Mouse (Mus musculus): ENCODE measurements around the gene Tm9sf2.
A peak's percentile ranks its signal among the peaks of the same experiment; 100 is the strongest.
"Not testable (repeated sequence)": the region's sequence is repeated elsewhere in the genome, so short reads cannot be mapped to it uniquely, and the experiment has no call there.

The Tm9sf2 gene

DNA sequence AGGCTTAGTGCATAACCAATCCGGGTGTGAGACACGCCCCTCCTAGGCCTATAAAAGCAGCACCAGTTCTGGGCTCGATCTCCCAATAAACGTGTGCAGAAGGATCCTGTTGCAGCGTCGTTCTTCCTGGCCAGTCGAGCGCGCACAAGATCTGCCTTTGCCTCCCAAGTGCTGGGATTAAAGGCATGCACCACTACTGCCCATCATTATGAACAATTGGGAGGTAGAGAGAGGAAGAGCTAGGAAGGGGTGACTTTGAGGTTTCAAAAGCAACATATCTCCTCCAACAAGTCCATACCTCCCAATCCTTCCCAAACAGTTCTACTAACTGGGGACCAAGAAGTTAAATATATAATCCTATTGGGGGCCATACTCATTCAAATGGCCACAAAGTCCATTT is 4.9 kb upstream of the Tm9sf2 start:
- DNase-seq (ENCODE audit: low spot score) = not testable (repeated sequence)

DNA sequence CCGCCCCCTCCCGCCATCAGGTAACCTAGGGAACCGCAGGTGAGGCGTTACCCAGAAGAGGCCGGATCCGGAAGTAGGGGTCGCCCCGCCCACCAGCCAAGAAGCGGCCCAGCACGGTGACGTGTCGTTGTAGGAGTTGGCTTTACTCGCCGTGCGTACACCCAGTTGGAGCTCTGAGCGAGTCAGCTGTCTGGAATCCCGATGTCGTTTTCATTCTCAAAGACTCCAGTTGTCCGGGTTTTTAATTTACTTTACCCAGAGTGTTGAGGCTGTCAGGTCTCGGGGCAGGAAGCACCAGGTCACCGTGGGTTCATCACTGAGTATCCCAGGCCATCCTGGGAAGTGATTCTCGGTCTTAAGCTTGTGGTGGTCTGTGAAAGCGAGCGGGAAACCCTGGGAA is 2.0 kb upstream of the Tm9sf2 start:
- peak; percentile 79 for DNase-seq (ENCODE audit: low spot score)

DNA sequence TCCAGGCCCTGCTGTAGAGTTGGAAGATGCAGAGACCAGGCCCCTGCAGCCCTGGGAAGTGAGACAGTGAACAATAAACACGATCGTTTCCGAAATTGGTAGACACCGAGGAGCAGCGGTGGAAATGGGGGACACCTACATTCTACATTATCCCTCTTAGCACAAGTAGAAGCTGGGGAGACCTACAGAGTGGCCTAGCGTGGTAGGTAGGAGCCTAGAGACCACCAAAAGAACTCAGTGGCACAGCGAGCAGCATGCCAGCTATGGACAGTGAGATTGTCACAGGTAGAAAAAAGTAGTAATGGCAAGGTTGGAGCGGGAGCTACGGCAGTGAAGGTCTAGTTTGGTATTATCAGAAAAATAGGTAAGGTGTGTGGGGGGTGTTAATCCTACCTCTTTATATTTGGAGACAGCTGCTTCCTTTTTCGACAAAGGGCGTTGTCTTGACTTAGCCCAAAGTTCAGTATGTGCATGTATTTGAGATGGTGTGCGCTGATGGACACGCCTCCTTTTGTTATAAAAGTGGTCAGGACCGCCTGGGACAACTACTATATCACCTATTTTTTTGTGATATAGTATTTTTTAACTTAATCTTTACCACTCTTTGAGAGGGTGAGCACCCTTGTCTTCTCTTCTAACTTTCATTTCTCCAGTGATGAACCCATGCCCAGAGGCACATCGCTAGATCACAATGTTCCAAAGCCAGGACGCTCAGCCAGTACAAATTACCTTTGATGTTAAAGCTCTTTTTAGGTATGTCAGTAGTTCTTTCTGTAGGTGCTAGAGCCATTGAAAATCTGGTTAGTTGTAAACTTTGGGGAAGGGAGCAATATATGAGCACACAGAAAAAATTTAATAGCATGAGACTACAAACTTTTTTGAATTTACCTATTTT is 1.2 kb upstream of the Tm9sf2 start:
- DNase-seq (ENCODE audit: low spot score) = no peak

DNA sequence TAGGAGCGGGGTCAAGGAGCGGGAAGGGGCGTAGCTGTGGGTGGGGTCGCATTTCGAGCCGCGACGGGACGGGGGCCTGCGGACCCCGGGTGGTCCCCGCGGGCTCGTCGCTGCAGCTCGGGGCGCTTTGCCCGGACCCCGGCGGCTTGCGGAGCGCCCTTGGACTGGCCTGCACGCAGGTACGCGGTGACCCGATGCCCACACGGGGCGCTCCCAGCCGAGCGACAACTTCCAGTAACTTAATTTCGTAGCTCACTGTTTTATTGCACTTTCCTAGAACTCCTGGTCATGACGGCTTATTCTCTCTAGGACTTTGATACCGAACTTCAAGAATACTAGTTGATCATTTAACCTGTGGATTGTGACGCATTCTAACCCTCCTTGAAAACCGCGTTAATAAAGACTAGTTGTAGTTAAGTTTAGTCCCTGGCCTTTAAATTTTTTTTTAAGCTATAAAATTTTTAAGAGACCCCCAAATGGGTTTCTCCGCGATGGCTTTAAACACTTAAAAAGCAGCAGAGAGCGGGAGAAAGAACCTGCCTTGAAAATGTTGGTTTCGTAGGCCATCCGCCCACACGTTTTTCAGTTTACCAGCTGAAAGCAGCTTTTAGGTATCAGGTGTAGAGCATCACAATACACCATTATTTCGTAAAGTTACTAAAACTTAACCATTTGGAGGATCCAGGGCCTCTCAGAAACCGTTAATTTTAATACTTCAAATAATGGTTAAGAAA is 810 bp downstream of the Tm9sf2 start:
- no peak for DNase-seq (ENCODE audit: low spot score)

DNA sequence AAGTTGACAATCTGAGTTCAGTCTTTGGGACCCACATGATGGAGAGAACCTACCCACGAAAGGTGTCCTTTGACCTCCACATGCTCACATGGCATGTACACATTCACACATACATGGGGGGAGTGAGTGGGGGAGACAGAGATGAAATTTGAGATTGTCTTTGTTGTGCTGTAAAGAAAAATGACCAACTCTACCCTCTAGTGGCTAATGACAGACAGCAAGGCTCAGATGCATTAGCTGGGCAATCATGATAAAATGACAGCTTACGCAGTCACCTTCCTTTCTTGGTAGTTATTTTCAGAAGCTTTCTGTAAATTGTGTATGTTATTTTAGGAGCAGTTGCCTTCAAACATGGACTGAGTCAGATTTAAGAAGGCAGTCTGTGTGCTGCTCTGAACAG is 4.8 kb downstream of the Tm9sf2 start:
- no peak for DNase-seq (ENCODE audit: low spot score)

DNA sequence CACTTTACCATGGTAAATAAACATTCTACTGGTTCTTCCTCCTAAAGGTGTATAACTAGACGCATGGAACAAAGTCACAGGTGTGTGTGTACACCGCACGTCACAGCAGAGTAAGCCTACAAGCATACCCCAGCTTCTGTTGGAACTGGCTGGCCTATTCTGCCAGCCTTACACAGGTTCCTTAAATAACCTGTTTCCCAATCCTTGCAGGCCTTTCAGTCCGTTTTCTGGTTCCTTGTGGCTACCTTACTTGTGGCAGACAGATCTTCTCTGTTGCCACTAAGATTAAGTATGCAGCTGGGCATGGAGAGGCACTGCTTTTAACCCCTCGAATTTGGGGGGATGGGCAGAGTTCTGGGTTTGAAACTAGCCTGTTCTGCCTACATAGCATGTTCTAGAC is 5.5 kb downstream of the Tm9sf2 start:
- DNase-seq (ENCODE audit: low spot score) = no peak

DNA sequence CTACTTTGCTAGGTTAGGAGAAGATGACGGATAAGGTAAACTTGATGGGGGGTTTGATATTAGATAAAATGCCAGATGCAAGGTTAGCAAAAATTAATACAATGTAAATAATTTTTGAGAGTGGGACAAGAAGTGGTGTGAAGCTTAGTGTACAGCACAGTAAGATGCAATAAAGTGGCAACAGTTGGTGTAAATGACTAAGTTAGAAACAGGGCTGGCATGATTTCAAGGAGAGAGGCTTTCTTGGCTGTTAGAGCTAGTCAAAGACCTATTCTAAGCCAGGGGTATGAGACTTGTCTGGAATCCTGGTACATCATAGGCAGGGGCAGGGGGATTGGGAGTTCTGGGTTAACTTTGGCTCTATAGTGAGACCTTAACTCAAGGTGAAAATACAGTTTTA is 9.4 kb downstream of the Tm9sf2 start:
- no peak for DNase-seq (ENCODE audit: low spot score)

DNA sequence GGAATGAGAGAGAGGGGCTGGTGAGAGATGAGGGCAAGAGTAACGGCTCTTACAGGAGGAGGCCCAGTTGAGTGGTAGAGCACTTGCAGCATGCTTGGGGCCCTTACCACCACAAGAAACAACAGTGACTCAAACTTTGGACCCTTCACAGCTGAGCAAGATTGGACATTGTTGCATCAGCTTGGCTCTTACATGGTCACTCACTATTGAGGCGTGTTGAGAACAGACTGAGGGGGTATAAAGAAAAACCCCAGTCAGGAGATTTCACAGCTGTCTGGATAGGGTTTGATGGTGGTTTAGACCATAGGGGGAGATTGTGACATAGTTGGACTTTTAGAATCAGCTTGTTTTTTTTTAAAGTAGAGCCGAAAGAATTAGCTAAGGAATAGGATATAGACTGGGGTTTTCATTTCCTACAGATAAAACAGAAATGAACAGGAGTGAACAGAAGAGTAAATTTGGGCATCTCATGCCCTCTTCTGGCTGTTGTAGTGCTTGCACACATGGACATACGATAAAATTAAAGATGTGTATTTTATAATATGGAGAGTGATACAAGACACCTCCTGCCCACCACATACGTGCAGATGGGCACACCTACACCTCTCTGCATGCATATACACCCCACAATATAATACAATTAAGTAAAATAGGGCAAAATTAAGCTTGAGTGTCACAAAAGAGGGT is 23.4 kb downstream of the Tm9sf2 start:
- no peak for DNase-seq (ENCODE audit: low spot score)

DNA sequence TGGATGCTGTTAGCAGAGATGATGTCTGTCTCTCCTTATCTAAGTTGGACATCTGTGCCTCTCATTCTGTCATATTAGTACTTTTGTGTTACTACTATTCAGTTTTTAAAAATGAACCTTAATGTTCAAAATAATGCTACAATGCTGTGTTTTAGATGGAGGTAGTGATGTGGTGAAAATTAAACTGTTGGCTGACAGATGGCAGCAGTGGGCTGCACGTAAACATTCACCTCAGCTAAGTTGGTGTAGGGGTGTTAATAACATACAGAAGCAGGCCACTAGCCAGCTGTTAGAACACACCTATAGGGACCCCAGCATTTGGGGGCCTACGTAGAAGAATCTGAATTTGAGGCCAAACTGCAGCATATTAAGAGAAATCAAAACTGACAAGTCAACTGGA is 24.8 kb downstream of the Tm9sf2 start:
- DNase-seq (ENCODE audit: low spot score) = no peak

DNA sequence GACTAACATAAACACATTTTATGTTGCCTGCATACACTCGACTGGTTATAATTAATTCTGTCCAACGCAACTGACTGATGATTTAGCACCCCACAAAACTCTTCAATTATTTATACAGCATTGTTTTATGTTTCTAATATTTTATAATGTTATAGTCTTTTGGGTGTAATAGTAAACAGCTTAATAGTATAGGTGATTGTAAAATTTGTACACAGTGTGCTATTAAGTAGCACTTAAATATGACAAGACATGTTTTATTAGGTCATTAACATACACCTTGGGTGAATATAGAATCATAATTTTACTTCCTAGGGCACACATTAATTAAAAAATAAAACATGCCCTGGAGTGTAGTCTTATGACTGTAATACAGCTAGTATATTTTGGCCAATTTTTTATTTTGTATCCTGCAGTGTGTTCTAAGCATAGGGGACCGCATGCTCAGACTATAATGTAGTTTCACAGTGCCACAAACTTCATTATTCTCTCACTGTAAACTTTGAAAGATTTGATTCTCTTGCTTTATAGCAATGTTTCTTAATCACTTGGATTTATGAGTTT is 29.6 kb downstream of the Tm9sf2 start:
- DNase-seq (ENCODE audit: low spot score) = no peak

DNA sequence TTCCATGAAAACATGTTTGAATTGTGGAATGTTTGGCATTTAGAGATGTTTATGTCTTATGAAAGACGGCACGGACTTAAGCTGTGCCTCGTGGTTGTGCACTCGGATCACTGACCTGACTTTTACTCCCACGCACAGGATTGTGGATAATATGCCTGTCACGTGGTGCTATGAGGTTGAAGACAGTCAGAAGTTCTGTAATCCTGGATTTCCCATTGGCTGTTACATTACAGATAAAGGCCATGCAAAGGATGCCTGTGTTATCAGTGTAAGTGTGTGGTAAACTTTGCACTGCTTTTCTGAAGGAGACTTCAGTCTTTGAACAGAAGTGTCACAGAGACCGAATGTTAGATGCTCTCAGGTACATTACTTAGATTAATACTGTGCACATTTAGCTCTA is 30.4 kb downstream of the Tm9sf2 start:
- DNase-seq (ENCODE audit: low spot score) = no peak

DNA sequence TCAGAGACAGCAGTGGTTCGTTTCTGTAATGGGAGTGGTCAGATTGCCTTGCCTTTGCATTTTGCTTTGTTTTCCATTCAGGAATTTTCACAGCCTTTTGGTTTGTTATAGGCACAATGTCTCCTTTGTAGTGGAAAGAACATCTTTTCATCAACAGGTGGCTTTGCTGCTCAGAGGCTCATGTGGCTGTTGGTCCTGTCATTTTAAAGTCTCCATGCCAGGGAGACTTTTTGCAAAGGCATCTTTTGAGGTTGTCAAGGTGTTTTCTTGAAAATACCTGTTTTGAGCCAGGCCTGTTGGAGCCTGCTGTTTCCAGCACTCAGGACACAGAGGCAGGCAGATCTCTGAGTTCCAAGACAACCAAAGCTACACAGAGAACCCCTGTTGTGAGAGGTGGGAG is 33.3 kb downstream of the Tm9sf2 start:
- DNase-seq (ENCODE audit: low spot score) = no peak

DNA sequence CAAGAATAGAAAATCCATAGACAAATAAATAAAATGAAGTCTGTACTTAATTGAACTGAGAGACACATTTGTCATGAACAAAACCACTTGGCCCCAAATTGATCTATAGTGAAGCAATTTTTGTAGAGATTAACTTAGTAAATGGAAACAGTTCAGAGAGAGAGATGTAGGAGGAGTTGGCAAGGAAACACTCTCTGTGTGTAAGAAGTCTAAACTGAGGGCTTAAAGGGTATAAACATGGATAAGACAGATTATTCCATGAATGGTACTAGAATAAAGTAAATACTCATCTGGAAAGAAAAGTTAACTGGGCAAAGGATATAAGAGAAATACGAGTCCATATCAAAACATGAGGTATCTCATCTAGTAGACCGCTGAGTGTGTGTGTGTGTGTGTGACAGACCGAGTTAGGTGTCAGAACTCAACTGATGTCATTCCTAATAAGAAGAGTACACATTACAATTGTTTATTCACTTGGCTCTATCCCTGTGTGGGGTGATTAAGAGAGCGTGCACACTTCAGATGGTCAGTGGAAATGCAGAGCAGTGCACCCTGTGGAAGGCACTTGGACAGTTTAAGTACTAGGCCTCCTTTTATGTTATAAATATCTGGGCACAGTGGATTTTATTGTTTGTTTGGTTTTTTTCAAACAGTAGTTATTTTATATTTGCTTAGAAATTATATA is 36.9 kb downstream of the Tm9sf2 start:
- DNase-seq (ENCODE audit: low spot score) = no peak

DNA sequence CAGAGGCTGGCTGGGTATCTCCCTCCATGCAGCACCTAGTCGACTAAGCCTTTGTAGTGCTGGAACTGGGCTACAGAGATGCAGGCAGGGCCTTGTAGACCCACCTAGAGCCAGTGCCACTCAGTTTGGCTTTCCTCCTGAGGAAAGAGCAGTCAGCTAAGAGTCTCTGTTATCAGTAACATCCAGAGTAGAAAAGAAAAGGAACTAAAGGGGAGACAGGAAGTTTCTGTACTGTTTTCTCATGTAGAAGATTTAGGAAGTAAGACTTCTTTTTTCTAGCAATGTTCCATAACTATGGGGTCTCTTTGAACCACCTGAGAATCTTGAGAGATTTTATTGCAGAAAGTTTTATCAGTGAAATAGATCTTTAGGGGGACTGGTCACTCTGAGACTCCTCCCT is 38.5 kb downstream of the Tm9sf2 start:
- DNase-seq (ENCODE audit: low spot score) = no peak

DNA sequence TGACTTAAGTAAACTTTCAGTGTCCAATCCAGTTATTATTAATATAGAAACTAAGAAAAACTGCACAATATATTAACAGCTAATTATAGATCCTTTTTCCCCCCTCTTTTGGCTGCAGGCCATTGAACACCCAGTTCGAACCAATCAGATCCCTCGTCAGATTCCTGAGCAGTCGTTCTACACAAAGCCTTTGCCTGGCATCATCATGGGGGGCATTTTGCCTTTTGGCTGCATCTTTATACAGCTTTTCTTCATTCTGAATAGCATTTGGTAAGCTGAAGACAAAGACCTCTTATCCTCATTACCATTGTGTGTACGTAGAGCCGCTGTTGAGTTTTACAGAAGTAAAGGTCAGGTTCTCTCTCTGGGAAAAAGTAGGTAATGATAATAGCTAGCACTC is 43.8 kb downstream of the Tm9sf2 start:
- DNase-seq (ENCODE audit: low spot score) = no peak

DNA sequence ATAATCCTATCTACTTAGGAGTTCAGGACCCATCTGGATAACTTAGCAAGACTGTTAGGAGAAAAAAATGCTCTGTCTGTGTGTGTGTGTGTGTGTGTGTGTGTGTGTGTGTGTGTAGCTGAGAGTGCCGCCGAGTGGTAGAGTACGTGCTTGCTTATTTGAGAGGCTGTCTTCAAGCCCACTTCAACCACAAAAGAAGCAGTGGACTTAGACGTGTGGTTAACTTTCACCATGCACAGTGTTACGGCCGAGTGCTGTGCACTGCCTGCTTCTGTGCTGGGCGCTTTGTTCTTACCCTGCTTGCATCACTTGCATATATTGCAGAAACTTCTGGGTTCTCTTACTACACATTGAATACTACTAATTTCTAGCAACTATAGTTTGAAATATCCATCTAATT is 50.9 kb downstream of the Tm9sf2 start:
- DNase-seq (ENCODE audit: low spot score) = no peak

DNA sequence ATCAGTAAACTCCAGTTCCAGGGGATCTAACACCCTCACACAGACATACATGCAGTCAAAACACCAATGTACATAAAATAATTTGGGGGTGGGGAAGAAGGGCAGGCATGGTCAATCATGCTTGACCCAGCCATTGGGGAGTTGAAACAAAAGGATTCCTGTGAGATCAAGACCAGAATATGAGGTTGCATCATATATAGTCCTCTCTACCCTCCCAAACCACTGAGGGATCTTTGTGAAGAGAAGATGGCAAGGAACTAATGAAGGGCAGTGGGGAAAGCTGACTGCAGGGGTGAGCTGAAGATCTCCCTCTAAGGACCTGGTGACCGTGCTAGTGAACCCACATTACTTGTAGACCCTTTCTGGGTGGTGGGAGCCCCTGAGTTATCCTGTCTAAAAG is 54.1 kb downstream of the Tm9sf2 start:
- DNase-seq (ENCODE audit: low spot score) = no peak

DNA sequence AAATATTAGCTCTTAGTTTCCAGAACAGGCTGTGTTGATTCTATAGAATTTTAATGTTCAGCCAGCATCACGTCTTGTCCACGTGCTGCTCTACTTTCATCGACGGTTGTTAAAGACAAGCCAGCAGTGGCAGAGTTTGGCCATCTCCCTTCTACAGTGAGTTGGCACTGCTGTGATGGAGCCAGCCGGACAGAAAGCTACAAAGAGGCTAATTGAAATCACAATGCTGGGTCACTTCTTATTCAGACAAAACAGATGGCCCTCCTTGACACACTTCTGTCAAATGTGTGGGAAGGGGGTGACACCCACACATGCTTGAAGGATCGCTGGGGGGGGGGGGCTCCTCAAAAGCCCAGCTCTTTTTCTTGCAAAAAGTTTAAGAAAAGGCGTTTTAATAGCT is 62.1 kb downstream of the Tm9sf2 start:
- DNase-seq (ENCODE audit: low spot score) = no peak

DNA sequence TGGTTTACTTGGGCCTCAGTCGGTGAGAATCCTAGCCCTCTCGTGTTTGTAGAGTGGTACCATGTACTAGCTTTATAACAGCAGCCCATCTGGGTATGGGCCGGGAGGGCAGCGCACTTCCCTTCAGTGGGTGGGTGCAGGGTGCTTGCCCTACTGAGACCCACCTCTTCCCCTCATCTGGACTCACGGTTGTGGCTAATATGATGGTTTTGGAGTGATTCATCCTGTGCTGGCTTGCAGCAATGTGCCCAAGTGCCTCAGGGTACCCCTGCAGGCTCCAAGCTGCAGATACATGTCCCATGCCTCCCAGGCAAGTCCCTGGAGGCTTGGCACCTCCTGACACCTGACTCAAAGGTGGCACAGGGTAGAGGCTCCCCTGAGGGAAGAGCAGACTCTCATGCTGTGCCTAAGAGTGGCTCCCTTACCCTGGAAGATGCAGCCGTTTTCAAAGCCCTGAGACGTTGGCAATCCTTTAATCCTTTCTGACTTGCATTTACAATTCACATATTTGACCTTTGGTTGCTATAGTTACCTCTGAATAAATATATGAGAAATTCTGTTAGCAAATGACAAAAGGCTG is 63.5 kb downstream of the Tm9sf2 start:
- DNase-seq (ENCODE audit: low spot score) = no peak

DNA sequence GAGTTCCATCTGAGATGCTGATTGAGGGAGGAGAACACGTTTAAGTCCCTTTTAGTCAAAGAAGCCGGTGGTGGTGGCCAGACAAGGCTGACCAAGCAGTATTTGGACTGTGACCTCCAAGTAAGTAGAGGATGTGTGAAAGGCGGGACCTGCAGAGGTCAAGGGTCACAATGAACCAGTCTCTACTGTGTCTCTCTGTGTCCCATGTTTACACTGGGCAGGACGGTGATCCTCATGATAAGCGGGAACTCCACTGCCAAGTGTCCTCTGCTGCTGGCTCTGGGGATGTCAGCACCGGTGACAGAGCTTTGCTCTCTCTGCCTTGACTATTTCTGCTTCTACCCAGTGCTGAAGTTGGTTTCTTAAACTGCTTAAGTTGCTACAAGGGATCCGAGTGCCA is 64.2 kb downstream of the Tm9sf2 start:
- DNase-seq (ENCODE audit: low spot score) = no peak

DNA sequence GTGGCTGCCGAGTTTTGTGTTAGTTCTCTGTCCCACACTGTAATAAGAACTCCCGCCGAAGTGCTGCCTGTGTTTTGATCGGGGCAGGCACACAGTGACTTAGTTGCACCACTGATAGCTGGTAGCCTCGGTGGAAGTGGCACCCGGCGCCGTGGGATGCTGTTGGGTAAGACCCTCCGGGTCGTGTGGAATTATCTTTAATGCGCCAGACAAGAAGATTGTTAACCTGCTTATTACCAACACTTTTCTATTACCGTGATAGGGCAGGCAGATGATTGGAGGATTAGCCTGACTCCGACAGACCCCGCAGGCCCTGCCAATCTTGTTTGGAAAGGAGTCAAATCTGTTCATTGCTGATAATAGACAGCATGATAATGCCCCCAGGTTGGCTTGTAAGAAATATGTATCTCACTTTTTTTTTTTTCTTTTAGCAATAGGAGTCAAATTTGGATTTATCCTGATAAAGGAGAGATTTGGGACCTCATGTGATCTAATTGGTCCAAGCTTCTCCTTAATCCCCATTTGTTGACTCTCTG is 69.5 kb downstream of the Tm9sf2 start:
- no peak for DNase-seq (ENCODE audit: low spot score)
